Mouse (Mus musculus): ENCODE results near the gene Gucy2g. TPM values are rescaled to one million over a fixed set of nuclear protein-coding genes. Genes with fewer than 3 reads are reported as not detected.
"Not testable (repeated sequence)": the region's sequence is repeated elsewhere in the genome, so short reads cannot be mapped to it uniquely, and the experiment has no call there.

Gene Gucy2g
- total RNA-seq, 2 experiments from 2014 or later: 0.07 to 0.08 TPM

DNA sequence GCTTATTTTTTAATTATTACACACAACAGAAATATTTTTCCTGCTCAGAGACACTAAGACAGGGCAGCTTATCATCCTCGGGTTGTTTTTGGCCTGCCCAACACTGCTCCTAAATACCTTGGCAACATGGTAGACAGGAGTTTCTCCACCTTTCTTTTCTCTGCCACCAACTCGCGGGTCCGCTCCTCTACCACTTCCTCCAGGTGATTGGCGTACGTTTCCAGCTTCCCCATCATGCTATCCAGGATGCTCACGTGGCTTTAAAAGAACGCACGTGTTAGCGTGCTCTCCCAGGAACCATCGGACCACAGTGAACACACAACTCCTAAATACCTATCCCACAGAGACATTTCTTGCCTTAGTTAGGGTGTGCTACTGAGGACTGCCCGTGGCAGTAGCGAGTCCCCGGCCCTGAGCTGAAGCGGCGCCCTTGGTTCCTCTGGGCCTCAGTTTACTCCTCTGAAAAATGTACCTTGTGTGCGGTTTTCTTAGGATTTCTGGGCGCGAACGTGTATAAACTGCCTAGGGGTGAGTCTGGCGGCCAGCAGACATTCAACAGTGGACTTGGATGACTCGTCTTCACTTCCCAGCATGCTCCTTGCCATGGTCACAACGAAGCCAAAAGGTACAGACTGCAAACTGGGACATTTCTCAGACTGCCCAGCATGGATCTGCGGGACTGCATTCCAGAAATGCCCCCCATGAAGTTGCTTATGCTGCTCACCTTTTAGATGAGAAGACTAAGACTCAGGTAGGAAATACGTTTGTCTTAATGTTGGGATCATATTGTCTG is 33.1 kb downstream of the Gucy2g start:
- DNase-seq: no peak
- intact Hi-C loops (cut with DNase I): no loop called here

DNA sequence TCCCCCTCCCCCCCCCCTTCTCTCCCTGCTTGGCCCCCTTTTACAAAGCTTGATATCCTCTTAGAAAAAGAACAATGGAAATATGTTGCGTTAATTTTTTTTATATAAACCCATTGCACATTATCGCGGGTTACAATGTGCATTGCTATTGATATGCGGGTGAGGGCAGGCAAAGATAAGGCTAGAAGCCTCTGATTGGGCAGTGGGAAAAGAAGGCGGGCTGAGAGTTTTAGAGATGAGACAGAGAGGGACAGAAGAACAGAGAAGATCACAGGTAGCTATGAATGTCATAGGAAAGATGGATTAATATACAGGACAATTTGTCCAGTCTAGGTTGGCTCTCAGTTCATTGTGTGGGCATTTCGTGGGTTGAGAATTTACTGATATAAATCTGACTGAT is 33.8 kb downstream of the Gucy2g start:
- intact Hi-C loops (cut with DNase I): no loop called here
- no peak for DNase-seq

DNA sequence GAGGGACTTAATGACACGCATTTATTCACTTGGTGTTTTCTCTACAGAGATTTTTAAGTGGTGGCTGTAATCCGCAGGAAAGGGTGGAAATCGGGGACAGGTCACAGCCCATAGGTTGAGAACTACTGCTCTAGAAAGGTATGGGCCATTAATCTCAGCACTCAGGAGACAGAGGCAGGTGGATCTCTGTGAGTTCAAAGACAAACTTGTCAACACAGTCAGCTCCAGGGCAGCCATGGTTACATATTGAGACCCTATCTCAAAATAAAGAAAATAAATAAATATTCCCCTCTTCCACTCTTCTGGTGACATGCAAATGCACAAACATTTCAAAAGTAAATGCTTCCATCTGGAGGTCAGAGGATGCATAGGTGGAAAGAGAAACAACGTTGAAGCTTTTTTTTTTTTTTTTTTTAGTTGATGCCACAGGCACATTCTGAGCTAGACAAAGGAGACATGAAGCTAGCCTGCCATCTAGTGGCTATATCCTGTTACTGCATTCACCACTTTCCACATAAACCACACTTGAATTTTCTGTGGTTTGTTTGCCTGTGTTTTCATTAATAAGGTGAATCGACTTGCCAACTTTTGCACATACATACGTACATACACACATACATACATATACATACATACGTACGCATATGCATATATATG is 34.4 kb downstream of the Gucy2g start:
- intact Hi-C loops (cut with DNase I): no loop called here
- no peak for DNase-seq

DNA sequence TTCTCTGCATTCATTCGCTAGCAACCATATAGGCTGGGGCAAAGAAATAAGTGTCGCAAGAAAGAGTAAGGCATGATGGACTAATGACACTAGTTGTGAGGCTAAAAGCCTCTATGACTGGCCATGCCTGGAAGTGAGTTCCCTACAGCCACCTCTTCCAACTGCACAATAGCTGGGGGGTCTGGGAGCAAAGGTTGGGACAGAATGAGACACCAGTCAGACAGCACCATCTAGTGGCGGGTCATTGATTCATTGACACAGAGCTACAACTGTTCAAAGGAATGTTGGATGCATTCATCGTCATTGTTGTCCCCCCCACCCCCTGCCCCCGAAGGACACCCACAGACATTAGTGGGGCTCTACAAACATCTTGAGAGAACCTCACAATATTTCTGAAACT is 42.7 kb downstream of the Gucy2g start:
- peak in 1 of 2 experiments; percentile 15 for DNase-seq
- intact Hi-C loops (cut with DNase I): no loop called here

DNA sequence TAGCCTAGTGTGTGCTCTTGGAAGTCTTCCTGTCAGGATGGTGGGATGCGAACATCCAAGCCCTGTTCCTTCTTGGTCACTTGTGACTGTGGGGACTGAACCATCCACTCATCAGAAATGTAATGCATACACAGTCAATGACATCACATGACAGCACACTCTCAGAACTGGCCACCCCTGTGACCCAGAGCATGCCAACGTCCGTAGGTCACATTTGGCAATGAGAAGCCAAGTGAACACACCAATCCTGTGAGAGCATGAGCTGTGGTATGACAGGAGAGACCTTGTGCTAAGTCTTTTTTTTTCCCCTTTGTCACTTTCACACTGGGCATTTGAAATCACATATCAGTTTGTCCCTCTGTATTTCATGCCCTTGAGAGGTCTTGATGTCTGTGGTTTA is 45.5 kb downstream of the Gucy2g start:
- intact Hi-C loops (cut with DNase I): no loop called here
- DNase-seq: no peak

DNA sequence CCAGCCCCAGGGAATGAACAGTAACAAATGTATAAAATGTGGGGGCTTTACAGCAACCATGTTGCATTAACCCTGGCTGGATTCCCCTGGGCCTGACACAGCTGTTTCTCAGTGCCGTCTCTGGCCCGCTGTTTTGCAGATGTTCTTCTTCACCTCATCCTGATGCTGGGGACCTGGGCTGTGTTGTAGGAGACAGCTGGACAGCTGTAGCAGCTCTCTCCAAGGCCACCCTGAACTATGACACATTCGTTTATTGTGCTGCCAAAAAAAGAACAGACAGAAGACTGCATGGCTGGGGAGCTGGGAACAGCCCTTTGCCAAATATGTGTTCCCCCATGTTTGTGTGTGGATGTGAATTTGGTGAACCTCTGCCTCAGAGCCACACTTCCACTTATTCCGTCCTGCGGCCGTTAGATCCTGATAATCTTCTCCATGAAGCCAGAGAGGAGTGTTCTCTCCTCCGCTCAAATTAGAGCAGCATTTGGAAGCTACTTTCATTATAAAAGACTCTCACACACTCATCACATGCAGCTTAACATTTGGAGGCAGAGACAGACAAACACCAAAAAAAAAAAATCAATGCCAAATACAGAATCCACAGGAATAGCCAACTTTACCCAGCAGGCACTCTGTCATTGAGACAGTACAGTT is 46.4 kb downstream of the Gucy2g start:
- no peak for DNase-seq
- intact Hi-C loops (cut with DNase I): loop anchor here (5.0 kb wide), 1 partner anchor 97 kb away; no protein-coding TSS in a partner anchor

DNA sequence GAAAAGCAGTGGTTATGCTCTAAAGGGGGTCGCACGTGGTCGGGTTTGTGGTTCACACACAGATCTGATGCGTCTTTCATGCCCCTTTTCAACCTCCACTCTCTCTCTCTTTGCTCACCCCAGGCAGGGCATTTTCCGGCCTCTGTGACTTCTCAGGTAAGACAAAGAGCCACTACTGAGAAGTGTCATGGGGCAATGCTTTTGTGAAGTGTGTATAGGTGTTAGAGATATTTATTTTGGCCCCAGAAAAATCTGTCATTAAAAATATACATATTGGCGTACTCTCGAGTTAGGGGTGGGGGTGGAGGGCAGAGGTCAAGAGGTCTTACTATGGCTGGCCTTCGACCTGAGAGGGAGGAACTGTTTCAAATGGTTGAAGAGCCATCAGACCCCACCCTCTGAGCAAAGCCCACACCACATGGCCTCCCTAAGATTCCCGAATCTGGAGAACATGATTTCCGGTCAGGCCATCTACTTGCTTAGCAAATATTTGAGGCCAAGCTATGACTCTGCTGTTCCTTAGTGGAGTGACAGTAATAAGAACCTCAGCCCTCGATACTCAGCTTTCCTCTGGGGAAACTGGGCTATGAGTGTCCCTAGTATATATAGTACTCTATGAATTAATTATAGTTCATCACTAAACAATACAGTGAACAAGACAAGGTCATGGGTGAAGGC is 47.2 kb downstream of the Gucy2g start:
- DNase-seq: no peak
- intact Hi-C loops (cut with DNase I): loop anchor here (5.0 kb wide), 1 partner anchor 97 kb away; no protein-coding TSS in a partner anchor

DNA sequence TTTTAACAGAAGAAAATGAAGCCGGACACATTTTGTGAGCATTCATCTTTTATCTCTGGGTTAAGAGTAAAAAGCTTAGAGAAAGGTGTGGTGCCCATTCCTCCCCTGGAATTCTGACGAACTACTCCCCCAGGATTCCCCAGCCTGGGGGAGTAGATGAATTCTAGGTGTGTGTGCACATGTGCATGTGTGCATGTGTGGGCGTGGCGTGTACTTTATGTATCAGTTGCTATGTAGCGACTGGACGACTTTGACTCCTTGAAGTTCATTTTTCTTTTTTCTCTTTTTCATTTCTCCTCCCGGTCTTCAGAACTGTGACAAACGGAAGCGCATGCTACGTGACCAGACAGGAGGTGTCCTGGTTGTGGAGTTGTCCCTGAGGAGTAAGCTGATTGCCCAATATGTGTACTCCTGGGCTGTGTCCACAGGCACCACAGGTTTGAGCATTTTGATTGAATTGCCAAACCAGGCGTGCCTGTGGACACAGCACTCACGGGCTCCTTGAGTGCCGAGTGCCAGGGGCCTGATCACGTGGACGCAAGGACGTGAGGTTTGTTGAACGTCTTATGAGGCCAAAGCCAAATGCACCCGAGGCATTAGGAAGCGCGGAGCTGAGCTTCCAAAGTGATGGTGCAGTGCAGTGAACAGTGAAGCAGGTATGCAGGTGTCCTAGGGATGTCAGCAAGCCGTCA is 48.6 kb downstream of the Gucy2g start:
- intact Hi-C loops (cut with DNase I): loop anchor here (5.0 kb wide), 1 partner anchor 95 kb away; no protein-coding TSS in a partner anchor
- DNase-seq: no peak

DNA sequence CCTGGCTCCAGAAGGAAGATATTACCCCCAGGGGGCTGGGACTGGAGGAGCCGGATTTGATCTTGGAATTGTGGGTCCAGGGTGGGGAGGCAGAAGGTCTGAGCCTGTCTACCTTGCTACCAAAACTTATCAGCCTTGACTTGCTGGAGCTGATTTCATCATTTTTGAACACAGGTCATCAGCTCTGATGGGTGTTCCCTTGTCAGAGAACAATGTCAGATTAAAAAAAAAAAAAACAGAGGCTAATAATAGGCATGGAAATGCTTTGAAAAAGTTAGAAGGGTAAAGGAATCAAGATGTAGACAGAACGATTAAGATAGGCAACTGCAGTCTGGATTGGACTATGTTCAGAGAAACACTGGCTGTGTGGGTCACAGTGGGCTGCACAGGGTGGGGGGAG is 49.4 kb downstream of the Gucy2g start:
- no peak for DNase-seq
- intact Hi-C loops (cut with DNase I): loop anchor here (2.0 to 5.0 kb wide), 2 partner anchors 81 to 94 kb away; no protein-coding TSS in a partner anchor

DNA sequence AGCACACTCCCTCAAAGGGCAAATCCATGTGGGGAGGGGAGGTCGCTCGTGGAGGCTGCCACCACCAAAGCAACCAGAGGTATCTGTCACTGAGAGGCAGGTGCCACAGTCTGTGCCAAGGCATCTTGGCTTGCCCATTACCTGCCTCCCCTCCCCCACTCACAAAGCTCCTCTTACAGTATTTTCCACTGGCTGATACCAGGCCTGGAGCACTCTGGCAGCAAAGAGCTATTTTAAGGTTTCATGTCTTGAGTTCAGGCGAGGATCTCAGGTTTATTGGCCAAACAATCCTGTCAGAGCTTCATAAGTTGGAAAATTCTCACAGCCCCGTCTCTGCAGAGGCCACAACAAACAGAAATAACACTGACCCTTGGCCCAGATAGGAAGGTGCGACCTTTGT is 51.0 kb downstream of the Gucy2g start:
- peak; percentile 37 to 55 for DNase-seq
- intact Hi-C loops (cut with DNase I): loop anchor here (2.0 to 5.0 kb wide), 2 partner anchors 79 to 93 kb away; no protein-coding TSS in a partner anchor

DNA sequence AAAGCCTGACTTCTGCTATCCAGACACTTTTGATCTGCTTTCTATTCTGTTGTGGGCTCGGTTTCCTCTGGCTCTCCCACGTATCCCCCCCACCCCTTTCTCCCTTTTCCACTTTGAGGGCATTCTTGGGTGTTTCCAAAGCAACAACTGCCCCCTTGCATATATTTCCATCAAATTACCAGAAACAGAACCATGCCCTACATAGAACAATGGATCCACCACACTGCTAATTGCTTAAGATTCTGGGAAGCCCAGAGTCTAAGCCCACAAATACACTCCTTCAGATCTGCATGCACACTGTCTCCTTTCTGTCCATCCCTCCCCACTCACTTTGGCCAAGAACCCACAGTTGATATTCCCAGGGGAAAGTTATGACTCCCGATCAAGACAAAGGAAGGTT is 55.4 kb downstream of the Gucy2g start:
- intact Hi-C loops (cut with DNase I): no loop called here

DNA sequence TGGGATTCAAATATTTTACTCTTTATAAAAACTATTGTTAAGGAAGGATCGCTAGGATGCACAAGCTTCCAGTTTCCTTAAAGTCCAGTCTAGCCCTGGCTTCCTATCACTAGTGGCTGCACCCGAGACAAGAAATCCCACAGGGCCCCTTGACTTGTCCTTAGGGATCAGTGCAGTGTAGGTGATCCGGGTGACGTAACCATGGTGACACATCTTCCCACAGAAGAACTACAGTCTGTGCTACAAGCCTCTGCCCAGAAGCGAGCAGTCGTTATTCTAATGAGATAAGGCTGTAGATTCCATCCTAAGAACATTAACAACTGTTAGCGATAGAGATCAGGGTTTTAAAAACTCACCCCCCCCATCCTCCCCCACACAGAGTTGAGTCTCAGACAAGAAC is 56.0 kb downstream of the Gucy2g start:
- DNase-seq: no peak
- intact Hi-C loops (cut with DNase I): no loop called here

More for the DNA sequence above, 55.4 kb downstream of the Gucy2g start:
- no peak for DNase-seq

DNA sequence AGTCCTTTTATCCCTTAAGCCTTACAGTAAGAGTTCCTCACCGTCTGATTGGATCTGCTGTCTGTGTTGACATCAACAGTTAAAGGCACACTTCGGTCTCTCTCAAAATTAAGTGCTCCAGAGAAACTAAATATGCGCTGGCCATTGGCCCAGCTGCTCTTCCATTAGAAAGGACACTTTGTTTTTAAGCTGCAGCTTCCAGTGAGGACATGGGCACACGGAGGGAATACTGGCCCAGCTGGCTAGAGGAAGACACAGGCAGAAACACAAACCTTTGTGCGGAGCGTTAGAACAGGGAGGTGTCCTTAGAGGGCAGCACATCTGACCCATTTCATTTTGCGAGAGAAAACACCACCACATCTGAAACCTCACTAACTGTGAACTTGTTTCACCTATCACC is 56.6 kb downstream of the Gucy2g start:
- DNase-seq: no peak
- intact Hi-C loops (cut with DNase I): loop anchor here (5.0 kb wide), 1 partner anchor 42 kb away; no protein-coding TSS in a partner anchor

DNA sequence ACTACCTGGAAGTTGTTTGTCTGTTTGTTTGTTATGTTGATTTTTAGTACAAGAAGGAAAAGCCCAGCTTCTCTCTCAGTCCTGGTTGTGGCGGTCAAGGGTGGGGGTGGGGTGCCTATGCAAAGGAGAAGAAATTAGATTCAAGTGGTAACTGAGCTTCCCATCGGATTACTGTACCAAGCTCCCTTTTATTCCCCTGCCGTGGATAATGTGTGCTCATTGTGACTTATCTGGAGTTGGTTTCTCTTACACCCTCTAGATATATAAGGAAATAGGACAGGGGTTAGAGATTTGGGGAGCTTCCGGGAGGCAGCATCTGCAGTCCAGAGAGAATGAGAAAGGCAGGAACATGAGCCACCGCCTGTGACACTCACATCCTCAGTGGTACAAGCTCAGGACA is 60.6 kb downstream of the Gucy2g start, which contains the start of gene Tectb:
Gene Tectb (plus strand): TSS at position 301 of the 400 bp plus-strand sequence.
- intact Hi-C loops (cut with DNase I): loop anchor here (5.0 kb wide), 1 partner anchor 38 kb away; no protein-coding TSS in a partner anchor

DNA sequence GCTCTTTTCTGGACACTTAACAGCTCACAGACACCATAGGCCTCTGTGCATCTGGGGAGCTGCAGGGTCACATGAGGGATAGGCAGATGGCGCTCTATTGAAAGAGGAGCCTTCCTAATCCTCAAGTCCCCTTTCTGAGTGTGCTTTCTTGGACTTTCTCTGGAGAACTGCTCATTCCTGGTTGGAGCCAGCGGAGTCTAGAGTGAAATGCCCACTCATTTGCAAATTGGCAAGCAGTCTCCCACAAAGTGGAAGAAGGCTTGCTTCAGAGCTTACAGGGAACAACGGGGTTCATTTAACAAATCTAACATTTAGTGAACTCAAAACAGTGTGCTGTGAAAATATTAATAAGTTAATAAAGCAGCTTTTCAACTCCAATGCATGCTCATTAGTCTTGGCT is 63.9 kb downstream of the Gucy2g start:
- intact Hi-C loops (cut with DNase I): loop anchor here (2.0 kb wide), 1 partner anchor 52 kb away; no protein-coding TSS in a partner anchor
- DNase-seq: no peak

More for the DNA sequence above, 60.6 kb downstream of the Gucy2g start, which contains the start of gene Tectb:
- no peak for DNase-seq

DNA sequence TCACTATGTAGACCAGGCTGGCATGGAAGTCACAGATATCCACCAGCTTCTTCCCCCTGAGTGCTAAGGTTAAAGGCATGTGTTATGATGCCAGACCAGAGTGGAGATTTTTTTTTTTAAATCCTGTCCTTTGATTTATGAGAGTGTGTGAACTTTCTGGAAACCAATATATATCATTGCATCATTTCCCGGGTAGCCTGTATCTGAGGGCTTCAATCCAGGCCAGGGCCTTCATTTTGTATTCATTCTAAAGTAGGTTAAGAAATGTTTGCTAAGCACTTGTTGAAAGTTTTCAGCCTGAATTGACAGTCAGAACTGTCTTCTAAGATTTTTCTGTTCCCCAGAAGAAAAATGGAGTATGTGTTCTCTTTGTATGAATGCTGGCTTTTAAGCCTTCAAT is 69.5 kb downstream of the Gucy2g start:
- DNase-seq: no peak
- intact Hi-C loops (cut with DNase I): no loop called here

DNA sequence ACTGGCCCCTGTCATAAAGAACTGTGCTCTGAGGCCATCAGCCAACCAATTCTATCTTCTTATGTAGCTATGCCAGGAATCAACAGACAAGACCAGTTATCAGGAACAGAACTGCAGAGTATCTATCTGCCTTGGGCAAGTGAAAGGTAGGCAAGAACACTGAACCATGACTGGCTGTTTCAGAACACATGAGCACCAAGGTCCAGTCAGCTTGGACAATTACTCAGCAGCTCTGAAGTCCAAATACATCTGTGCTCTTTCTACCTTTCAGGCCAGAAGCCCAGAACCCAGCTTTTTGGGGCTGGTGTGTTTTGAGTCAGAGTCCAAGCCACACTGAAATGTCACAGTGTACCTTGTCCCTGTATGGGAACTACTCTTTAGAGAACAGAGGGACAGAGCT is 70.6 kb downstream of the Gucy2g start:
- no peak for DNase-seq
- intact Hi-C loops (cut with DNase I): no loop called here

DNA sequence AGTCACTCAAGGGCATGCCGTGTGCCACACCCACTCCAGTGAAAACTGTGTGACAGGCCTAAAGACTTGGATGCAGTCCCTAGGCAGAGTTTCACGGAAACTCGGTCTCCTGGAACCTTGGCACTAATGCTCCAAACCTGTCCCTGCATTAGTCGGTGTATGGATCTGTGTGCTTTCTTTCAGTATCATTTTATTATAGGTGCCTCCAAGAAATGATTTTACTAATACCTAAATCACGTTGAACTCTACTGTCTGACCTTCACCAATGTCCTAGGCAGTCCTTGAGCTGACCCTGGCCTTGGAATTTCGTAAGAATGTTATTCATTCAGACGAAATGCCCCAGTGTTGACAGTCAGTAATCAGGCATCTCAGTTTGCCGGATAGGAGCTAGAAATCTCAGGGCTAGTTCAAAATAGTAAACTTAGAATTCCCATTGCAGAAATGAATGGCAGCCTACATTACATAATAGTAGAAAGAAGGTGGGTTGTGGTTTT is 71.8 kb downstream of the Gucy2g start:
- DNase-seq; intact Hi-C loops (cut with DNase I): not testable (repeated sequence)

DNA sequence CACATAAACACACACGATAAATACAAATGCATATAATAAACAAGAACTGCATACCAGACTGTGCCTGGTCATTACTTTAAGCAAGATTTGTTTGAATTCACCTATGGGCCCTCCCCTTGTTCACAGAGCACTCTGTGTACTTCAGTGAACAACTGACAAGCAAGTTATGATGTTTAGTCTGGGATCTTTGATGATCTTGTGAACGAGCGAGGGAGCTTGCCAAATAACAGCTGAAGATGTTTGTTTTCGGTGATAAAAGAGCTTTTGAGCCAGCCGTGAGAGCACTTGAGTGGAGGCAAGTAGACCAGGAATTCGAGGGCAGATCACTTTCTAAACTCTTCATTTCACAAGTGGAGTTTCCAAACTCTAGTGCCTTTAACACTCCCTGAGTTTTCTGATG is 72.7 kb downstream of the Gucy2g start:
- intact Hi-C loops (cut with DNase I): no loop called here
- no peak for DNase-seq

DNA sequence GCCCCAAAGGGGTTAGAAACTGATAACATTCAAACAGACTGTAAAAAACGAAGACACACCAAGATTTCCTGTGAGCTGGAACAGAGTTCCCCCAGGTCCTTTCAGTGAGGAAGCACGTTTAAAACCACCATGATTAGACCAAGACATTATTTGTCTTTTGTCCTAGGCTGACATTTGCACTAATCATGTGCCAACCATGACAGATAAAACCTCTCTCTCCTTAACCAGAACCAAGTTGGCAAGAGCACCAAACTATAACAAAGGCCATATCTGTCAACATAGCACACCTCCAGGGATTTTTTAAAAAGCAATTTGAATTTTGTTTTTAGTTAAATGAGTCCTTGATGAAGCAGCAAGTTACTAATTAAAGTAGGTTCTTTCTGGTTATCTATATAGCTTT is 73.3 kb downstream of the Gucy2g start:
- intact Hi-C loops (cut with DNase I): no loop called here
- DNase-seq: no peak
